Mouse (Mus musculus) kidney, postnatal 10 days (tissue): ENCODE measurements around the gene Sorcs1.
A peak's percentile ranks its signal among the peaks of the same experiment; 100 is the strongest.

Experiments
- DNase-seq: peaks from one replicate; pipeline ENCODE4 v3.0.0; 2021; ENCODE audit warnings: mixed read lengths

Sorcs1 gene

DNA sequence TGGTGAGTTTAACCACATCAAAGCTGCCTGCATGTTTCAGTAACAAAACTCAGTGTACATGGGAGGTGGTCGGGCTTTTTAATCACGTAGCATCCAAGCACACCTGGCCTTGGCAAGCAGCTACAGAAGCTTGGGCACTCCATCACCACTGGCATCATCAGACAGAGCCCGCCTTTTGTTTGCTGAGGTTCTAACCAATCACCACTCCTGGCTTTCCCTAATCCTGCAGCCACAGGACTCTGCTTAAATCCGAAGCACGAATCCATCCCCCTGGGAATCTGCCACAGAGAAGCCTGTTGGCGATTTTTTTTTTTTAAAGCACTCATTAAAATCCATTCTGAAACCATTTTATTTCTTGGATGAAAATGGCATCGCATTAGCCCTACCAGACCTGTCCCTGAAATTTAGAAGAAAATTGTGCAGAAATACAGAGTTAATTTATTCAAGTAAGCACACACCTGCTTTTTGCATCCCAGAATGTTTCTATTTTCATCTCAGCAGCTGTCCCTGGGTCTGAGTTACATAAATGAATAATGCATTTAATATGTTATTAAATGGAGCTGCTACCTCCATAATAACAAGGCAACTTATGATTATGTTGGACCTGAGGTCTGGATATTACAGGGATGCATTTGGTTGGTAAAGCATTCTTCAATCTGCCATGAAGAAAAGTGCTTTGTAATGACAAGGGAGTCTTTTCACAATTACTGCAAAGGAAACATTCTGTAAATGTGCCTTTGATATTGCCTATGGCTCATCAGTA is 463.8 kb downstream of the Sorcs1 start:
- no peak for DNase-seq

GRCm38 (mm10) chr19:50210456-50210855 is 468.0 kb downstream of the Sorcs1 start:
- peak; percentile 6 for DNase-seq

DNA sequence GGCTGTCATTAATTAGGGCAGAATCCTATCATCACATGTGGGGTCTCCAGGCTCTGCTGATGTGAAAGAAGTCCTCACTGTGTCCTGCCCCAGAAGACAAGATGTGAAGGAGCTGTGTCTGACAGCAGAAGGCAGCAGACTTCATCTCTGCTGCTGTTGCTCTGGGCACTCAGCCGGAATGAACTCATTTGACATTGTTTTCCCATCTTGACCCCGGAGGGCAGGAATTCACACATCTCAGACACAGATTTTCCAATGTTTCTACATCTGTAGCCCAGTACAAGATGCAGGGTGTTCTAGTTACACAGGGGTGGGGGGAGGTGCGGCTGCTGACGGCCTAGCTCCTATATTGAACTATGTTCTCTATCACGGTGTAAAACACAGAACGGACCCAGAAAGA is 474.1 kb downstream of the Sorcs1 start:
- DNase-seq, result peak; percentile 22

DNA sequence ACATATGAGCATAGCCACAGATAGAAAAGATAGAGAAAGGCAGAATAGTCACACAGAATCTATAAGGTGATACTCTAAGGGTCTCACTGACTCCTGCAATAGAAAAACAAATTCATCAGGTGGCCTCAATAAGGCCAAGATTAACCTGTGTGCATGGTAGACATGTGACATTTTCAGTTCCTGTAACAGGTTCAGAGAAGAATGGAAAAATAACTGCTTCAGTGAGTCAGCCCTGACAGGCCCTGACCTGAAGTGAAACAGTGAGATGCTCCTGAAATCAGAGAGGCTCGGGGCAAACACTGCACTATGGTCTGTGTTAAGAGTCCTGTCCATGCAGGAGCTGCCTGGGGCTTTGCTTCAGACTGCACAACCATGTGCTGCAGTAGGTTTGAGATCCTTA is 481.9 kb downstream of the Sorcs1 start:
- DNase-seq, result no peak

DNA sequence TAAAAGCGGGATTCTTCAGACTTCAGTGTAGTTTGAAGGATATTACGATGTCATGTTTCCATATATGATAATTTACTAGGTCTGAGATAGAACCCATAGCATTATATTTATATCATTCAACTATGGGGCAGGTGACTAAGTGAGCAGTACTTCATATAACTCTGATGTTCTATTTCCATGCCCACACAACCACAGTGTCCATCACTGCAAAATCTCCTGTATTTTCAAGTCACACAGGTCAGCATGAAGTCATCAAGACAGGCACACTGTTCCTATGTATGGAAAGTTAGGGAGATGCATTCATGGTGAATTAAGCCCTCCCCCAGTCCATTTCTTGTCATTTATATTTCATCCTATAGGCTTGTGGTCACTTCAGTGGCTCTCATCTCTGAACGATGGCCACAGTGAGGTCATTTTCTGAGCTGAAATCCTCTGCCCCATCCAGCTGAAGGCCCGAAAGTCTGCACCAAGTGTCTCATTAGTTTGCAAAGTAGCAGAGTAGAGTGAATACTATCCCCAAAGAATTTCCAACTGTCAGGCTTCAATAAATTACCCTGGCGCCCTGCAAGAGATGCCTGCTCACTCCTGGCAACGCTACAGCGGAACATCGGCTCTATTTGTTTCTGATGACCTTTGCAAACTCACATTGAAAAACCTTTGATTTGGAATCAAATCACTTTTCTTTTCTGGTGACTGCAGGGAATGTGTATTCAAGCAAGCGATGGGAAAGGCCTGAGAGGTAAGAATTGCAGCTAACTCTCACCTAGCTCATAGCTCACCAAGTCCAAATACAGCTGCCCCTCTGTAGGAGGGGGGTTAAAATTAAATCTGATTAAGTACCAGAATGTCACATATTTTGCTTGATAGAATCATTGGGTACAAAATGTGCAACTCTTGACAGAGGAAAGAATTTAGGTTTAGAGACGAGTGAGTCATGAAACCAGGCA is 492.4 kb downstream of the Sorcs1 start:
- no peak for DNase-seq

- peak; percentile 79 for DNase-seq
Measured at GRCm38 (mm10) chr19:50184901-50185623, 493.4 kb downstream of the Sorcs1 start.

DNA sequence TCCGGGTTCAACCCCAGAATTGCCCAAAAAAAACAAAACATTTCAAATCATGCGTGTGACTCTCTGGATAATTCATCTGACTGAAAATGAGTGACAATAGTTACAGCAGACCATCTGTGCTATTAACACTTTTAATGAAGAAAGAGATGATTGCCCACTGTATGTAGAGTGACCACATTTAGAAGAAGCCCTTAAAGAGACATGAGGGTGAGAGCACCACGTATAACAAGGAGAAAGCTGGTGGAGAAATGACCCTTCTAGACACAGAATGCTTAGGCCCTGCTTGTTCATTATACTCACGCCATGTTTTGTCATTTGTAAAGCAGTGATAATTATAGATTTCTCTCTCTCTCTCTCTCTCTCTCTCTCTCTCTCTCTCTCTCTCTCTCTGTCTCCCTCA is 499.6 kb downstream of the Sorcs1 start:
- no peak for DNase-seq

DNA sequence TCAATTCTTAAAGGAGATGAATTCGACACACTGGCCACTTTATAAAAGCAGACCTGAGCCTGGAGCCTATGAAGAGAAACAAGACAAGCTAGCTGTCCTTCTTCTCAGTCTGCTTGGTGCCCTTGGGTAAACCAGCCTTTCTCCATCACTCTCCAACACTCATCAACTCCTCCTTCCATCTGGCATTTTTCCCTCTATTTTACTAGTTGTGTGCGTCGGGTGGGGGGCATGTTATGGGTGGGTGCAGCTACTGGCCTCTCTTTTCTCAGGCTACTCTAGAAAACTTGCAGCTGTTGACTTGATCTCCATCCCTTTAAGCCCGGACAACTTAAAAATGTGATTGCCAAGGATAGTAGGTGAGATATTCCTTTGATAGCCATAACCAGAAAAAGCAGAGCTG is 500.3 kb downstream of the Sorcs1 start:
- no peak for DNase-seq

DNA sequence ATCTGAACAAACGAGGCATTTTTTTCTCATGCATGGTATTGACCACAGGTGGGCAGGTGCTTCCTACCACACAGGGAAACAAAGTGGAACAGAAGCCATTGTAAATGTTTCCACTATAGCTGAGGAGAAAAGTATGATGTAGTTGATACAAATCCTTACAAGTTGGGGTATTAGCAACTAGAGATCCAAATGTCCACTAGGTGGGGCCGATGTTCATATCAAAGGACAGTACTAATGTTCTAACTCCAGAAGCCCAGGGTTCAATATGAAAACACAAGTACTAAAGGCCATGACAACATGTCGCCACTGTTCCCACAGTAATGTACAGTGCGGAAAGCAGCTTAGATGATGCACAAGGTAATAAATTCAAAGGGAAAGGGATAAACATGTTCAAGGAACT is 506.6 kb downstream of the Sorcs1 start:
- DNase-seq, result peak; percentile 35

DNA sequence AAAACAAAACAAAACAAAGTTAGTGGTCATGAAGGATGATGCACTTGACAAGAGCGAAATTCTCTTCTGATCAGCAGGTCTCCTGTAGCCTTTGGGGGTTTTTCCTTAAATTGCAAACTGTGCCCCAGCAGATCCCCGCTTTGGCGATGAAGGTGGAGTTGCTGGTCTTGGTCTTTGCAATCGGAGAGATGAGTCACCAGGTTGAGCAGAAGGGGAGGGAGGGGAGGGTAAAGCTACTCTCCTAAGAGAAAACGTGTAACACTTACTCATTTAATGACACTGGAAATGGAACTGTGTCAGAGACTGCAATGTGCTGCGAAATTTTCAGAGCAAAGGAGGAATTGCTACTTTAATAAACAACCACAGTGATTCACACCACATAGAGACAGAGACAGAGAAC is 527.3 kb downstream of the Sorcs1 start:
- DNase-seq, result no peak

- peak; percentile 8 for DNase-seq
Measured at GRCm38 (mm10) chr19:50145919-50146318, 532.5 kb downstream of the Sorcs1 start.

DNA sequence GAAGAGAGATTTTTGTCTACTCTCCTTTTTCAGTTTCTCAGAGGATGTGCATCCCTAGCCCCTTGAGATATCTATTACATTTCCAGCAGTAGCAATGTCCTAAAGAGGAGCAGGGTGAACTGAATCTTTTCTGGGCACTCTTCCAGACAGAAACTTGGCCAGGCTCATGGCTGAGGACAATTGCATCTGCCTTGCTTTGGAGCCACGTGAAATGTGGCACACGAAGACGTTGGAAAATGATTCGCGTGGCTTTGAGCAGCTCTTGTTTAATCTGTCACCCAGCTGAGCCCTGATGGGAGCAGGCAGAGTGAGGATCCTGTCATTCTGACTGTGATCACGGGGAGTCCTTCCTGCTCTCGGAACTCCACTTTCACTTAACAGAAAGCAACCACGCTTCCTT is 536.6 kb downstream of the Sorcs1 start:
- peak; percentile 37 for DNase-seq

GRCm38 (mm10) chr19:50134656-50135055 is 543.8 kb downstream of the Sorcs1 start:
- peak; percentile 6 for DNase-seq

DNA sequence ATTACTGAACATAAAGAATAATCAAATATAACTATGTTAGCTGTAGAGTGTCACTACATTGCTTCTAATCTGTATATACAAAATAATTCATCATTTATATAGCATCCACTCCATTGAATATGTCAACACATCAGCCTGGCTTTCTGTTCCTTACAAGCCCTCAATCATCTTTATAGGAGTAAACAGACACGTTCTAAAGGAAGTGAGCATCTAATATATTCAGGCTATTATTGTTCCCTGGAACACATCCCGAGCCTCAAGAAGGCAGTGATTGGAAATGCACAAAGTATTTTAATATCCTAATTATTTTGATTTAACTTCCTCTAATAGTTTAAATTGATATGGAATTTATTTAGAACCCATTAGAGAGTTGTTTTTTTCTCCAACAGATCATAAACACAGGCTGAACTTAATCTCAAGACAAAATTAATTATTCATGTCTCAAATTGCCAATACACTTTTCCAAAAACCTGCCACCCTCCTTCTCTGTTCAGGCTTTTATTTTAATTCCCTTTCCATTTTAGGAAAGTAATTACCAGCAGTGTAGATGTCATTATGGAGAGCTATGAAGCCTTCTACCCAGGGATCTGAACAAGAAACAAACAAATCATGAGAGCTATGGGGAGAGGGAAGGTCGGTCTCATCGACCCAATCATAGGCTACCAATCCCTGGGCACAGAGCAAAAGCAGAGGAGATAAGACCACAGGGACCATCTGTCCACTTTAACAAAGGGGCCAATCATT is 572.4 kb downstream of the Sorcs1 start:
- DNase-seq, result no peak
